Mouse (Mus musculus) cerebellum, adult 8-10 months (tissue): ENCODE measurements around the gene Macf1.
"Not testable (repeated sequence)": the region's sequence is repeated elsewhere in the genome, so short reads cannot be mapped to it uniquely, and the experiment has no call there.

ENCODE experiments used
- DNase-seq: peaks from one replicate; pipeline ENCODE4 v3.0.0; 2022

Gene Macf1

GRCm38 (mm10) chr4:123669696-123670095, 14.5 kb downstream of the Macf1 start:
- no peak for DNase-seq

- DNase-seq, result peak; percentile 89
These were observed 16.8 kb downstream of the Macf1 start for GRCm38 (mm10) chr4:123667260-123667867.

- no peak for DNase-seq
These were observed 17.6 kb downstream of the Macf1 start for GRCm38 (mm10) chr4:123666517-123666916.

- DNase-seq, result no peak
These were observed 18.4 kb downstream of the Macf1 start for GRCm38 (mm10) chr4:123665681-123666278.

- DNase-seq, result no peak
These were observed 19.1 kb downstream of the Macf1 start for GRCm38 (mm10) chr4:123664951-123665661.

GRCm38 (mm10) chr4:123664021-123664950, 19.9 kb downstream of the Macf1 start:
- DNase-seq, result peak; percentile 59

- DNase-seq, result no peak
These were observed 20.5 kb downstream of the Macf1 start for GRCm38 (mm10) chr4:123663688-123663965.

- no peak for DNase-seq
These were observed 21.1 kb downstream of the Macf1 start for GRCm38 (mm10) chr4:123662914-123663687.

- DNase-seq, result no peak
These were observed 26.0 kb downstream of the Macf1 start for GRCm38 (mm10) chr4:123658175-123658574.

- no peak for DNase-seq
These were observed 28.9 kb downstream of the Macf1 start for GRCm38 (mm10) chr4:123655245-123655644.

- no peak for DNase-seq
These were observed 29.6 kb downstream of the Macf1 start for GRCm38 (mm10) chr4:123654566-123654965.

GRCm38 (mm10) chr4:123653446-123653845, 30.7 kb downstream of the Macf1 start:
- DNase-seq, result not testable (repeated sequence)

GRCm38 (mm10) chr4:123652130-123652529, 32.0 kb downstream of the Macf1 start:
- DNase-seq, result no peak

GRCm38 (mm10) chr4:123649131-123649530, 35.0 kb downstream of the Macf1 start:
- no peak for DNase-seq

- DNase-seq, result no peak
These were observed 36.5 kb downstream of the Macf1 start for GRCm38 (mm10) chr4:123647668-123648067.

- DNase-seq, result no peak
These were observed 37.1 kb downstream of the Macf1 start for GRCm38 (mm10) chr4:123647109-123647508.

- DNase-seq, result no peak
These were observed 38.8 kb downstream of the Macf1 start for GRCm38 (mm10) chr4:123645246-123645845.

GRCm38 (mm10) chr4:123643561-123643960, 40.6 kb downstream of the Macf1 start:
- no peak for DNase-seq

GRCm38 (mm10) chr4:123642877-123643276, 41.3 kb downstream of the Macf1 start:
- DNase-seq, result no peak

GRCm38 (mm10) chr4:123637136-123637535, 47.0 kb downstream of the Macf1 start:
- no peak for DNase-seq

- DNase-seq, result no peak
These were observed 48.7 kb downstream of the Macf1 start for GRCm38 (mm10) chr4:123635428-123635827.

- DNase-seq, result no peak
These were observed 49.7 kb downstream of the Macf1 start for GRCm38 (mm10) chr4:123634436-123634835.
